Mouse (Mus musculus): ENCODE data around the gene Enox1. TPM values are rescaled to one million over a fixed set of nuclear protein-coding genes. Genes with fewer than 3 reads are reported as not detected.
A peak's percentile ranks its signal among the peaks of the same experiment; 100 is the strongest.

Enox1 gene
- polyA plus RNA-seq, 2 experiments: 13.5 to 15.6 TPM

- DNase-seq (ENCODE audit: low spot score): peak; percentile 24
- ATAC-seq (ENCODE audit: low FRiP score, low read depth): no peak
- no peaks in the 10 kb centered on the region; the same call in 1 of the 2 replicates for H3K27me3 ChIP-seq (ENCODE audit: control insufficient read depth, insufficient read depth, low read length)
- WGBS: 46% methylated on average over 12 of the region's 12 CpGs
- no peaks in the 10 kb centered on the region for H3K36me3 ChIP-seq (ENCODE audit: control insufficient read depth, insufficient read depth, low read length)
- H3K9ac ChIP-seq (ENCODE audit: low read depth, low read length, severe bottlenecking): no peak overlapping the region
- no peak for TF ChIP-seq POLR2A (IDR thresholded peaks at IDR 0.05; ENCODE audit: borderline replicate concordance, extremely low read depth, insufficient read depth, insufficient read length)
- H3K4me2 ChIP-seq (replicated peaks; ENCODE audit: low read depth, low read length, severe bottlenecking): no peak overlapping the region
- H3K4me1 ChIP-seq (ENCODE audit: control insufficient read depth, insufficient read depth, low read length): peaks cover 4% of the 10 kb centered on the region
- no peaks in the 10 kb centered on the region for H3K9me3 ChIP-seq (ENCODE audit: control insufficient read depth, low read length)
- no peak overlapping the region for H3K4me3 ChIP-seq (replicated peaks; ENCODE audit: low read length)
- H3K27ac ChIP-seq (replicated peaks; ENCODE audit: low read depth, low read length): no peak overlapping the region
Measured at GRCm38 (mm10) chr14:77708354-77709150, 552.0 kb downstream of the Enox1 start.

DNA sequence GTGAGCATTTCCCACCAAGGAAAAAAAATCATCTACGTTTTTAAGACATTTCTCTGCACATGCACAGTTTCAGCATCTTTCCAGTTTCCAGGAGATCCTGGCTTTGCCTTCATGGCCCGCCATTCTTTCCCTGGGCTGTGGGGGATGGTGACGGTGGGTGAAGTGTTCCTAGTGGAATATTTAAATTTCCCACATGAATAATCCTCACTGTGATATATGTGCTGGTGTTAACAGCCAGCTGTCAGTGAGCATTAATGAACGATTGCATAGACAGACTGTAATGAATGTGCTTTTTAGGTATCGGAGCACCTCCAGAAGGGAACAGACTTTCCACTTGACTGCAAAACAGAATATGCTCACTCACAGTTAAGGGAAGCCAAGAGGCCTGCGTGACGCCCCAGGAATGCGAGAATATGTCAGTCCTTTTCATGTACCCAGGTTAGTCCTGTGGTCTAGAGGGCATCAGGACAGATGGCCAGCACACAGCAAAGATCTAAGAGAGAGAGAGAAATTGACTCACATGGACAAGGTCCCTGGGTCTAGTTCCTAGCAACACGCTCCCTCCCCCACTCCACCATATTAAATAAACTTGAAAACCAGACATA lies 558.5 kb downstream of the Enox1 start:
- 73% methylated on average over 9 of the region's 9 CpGs for WGBS
- H3K4me2 ChIP-seq (replicated peaks; ENCODE audit: low read depth, low read length, severe bottlenecking): no peak overlapping the region
- H3K4me1 ChIP-seq (ENCODE audit: control insufficient read depth, insufficient read depth, low read length): peaks cover 4% of the 10 kb centered on the region; the same call in 1 of the 2 replicates
- ATAC-seq (ENCODE audit: low FRiP score, low read depth) (no peak), DNase-seq (ENCODE audit: low spot score) (no peak)
- H3K36me3 ChIP-seq (ENCODE audit: control insufficient read depth, insufficient read depth, low read length): no peaks in the 10 kb centered on the region
- no peaks in the 10 kb centered on the region for H3K27me3 ChIP-seq (ENCODE audit: control insufficient read depth, insufficient read depth, low read length)
- no peak overlapping the region for H3K27ac ChIP-seq (replicated peaks; ENCODE audit: low read depth, low read length)
- no peak overlapping the region for H3K4me3 ChIP-seq (replicated peaks; ENCODE audit: low read length)
- no peak for TF ChIP-seq POLR2A (IDR thresholded peaks at IDR 0.05; ENCODE audit: borderline replicate concordance, extremely low read depth, insufficient read depth, insufficient read length)
- peaks cover 6% of the 10 kb centered on the region; the same call in 1 of the 2 replicates for H3K9me3 ChIP-seq (ENCODE audit: control insufficient read depth, low read length)
- H3K9ac ChIP-seq (ENCODE audit: low read depth, low read length, severe bottlenecking): no peak overlapping the region

GRCm38 (mm10) chr14:77716981-77717380 lies 560.4 kb downstream of the Enox1 start:
- H3K9me3 ChIP-seq (ENCODE audit: control insufficient read depth, low read length): peaks cover 6% of the 10 kb centered on the region; the same call in 1 of the 2 replicates
- no peaks in the 10 kb centered on the region for H3K27me3 ChIP-seq (ENCODE audit: control insufficient read depth, insufficient read depth, low read length)
- no peak overlapping the region for H3K27ac ChIP-seq (replicated peaks; ENCODE audit: low read depth, low read length)
- ATAC-seq (ENCODE audit: low FRiP score, low read depth) (no peak), DNase-seq (ENCODE audit: low spot score) (no peak)
- no peak overlapping the region for H3K4me3 ChIP-seq (replicated peaks; ENCODE audit: low read length)
- no peak overlapping the region for H3K4me2 ChIP-seq (replicated peaks; ENCODE audit: low read depth, low read length, severe bottlenecking)
- 85% methylated on average over 5 of the region's 5 CpGs for WGBS
- H3K9ac ChIP-seq (ENCODE audit: low read depth, low read length, severe bottlenecking): no peak overlapping the region
- H3K36me3 ChIP-seq (ENCODE audit: control insufficient read depth, insufficient read depth, low read length): no peaks in the 10 kb centered on the region
- H3K4me1 ChIP-seq (ENCODE audit: control insufficient read depth, insufficient read depth, low read length): peaks cover 4% of the 10 kb centered on the region; the same call in 1 of the 2 replicates
- TF ChIP-seq POLR2A (IDR thresholded peaks at IDR 0.05; ENCODE audit: borderline replicate concordance, extremely low read depth, insufficient read depth, insufficient read length): no peak

DNA sequence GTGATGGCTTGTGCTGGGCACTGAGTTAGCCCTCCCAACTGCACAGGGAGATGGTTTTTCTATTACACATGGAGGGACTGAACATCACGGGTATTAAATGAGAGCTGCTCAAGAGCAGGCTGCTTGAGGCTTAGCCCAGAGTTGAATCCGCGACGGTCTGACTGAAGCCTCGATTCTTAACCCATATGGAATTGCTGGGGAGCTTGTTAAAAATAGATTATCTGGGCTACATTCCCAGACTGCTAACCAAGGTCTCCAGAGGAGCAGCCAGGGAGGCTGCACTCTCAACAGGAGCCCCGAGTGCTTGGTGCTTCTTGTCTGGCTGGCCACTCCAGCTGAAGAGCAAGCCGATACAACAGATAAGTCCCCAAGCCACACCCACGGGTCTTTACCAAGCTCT lies 562.3 kb downstream of the Enox1 start:
- ATAC-seq (ENCODE audit: low FRiP score, low read depth): 0 out of 2 replicates have a peak, but pooled peaks have one; percentile 44
- no peak overlapping the region for H3K9ac ChIP-seq (ENCODE audit: low read depth, low read length, severe bottlenecking)

GRCm38 (mm10) chr14:77738056-77738455 lies 581.5 kb downstream of the Enox1 start:
- no peak for DNase-seq (ENCODE audit: low spot score)
- 63% methylated on average over 3 of the region's 3 CpGs for WGBS
- no peak overlapping the region for H3K4me3 ChIP-seq (replicated peaks; ENCODE audit: low read length)
- no peaks in the 10 kb centered on the region for H3K4me1 ChIP-seq (ENCODE audit: control insufficient read depth, insufficient read depth, low read length)
- no peak overlapping the region for H3K27ac ChIP-seq (replicated peaks; ENCODE audit: low read depth, low read length)
- H3K36me3 ChIP-seq (ENCODE audit: control insufficient read depth, insufficient read depth, low read length): no peaks in the 10 kb centered on the region
- H3K9ac ChIP-seq (ENCODE audit: low read depth, low read length, severe bottlenecking): no peak overlapping the region
- no peak for TF ChIP-seq POLR2A (IDR thresholded peaks at IDR 0.05; ENCODE audit: borderline replicate concordance, extremely low read depth, insufficient read depth, insufficient read length)
- H3K9me3 ChIP-seq (ENCODE audit: control insufficient read depth, low read length): no peaks in the 10 kb centered on the region
- no peak for ATAC-seq (ENCODE audit: low FRiP score, low read depth)
- no peak overlapping the region for H3K4me2 ChIP-seq (replicated peaks; ENCODE audit: low read depth, low read length, severe bottlenecking)
- no peaks in the 10 kb centered on the region for H3K27me3 ChIP-seq (ENCODE audit: control insufficient read depth, insufficient read depth, low read length)

More for the DNA sequence above, 562.3 kb downstream of the Enox1 start:
- 53% methylated on average over 8 of the region's 8 CpGs for WGBS
- H3K36me3 ChIP-seq (ENCODE audit: control insufficient read depth, insufficient read depth, low read length): no peaks in the 10 kb centered on the region
- H3K27me3 ChIP-seq (ENCODE audit: control insufficient read depth, insufficient read depth, low read length): no peaks in the 10 kb centered on the region
- TF ChIP-seq POLR2A (IDR thresholded peaks at IDR 0.05; ENCODE audit: borderline replicate concordance, extremely low read depth, insufficient read depth, insufficient read length): no peak
- H3K27ac ChIP-seq (replicated peaks; ENCODE audit: low read depth, low read length): no peak overlapping the region; the same call in 1 of the 2 replicates
- no peak overlapping the region for H3K4me2 ChIP-seq (replicated peaks; ENCODE audit: low read depth, low read length, severe bottlenecking)
- H3K4me3 ChIP-seq (replicated peaks; ENCODE audit: low read length): no peak overlapping the region
- DNase-seq (ENCODE audit: low spot score): peak; percentile 72
- H3K4me1 ChIP-seq (ENCODE audit: control insufficient read depth, insufficient read depth, low read length): 0 out of 2 replicates have a peak, but pooled peaks cover 4% of the 10 kb centered on the region
- H3K9me3 ChIP-seq (ENCODE audit: control insufficient read depth, low read length): peaks cover 6% of the 10 kb centered on the region; the same call in 1 of the 2 replicates
